Mouse (Mus musculus) kidney, adult 2 months (tissue): ENCODE measurements around the gene Gna13. TPM values are rescaled to one million over a fixed set of nuclear protein-coding genes. Genes with fewer than 3 reads are reported as not detected.
A peak's percentile ranks its signal among the peaks of the same experiment; 100 is the strongest.

Source experiments
- DNase-seq: peaks from one replicate; pipeline ENCODE4 v3.0.0; 2021
- H3K27ac ChIP-seq: fragments of 200-500 bp; 2 replicates; pipeline ENCODE4 v1.5.1; 2012; ENCODE audit warnings: low read depth, low read length, control low read depth, inconsistent platforms; ENCODE audit not compliant: insufficient read depth
- H3K27me3 ChIP-seq: fragments of 200-500 bp; replicated peaks from 2 replicates; pipeline ENCODE4 v1.6.1; 2012; ENCODE audit warnings: mild to moderate bottlenecking, moderate library complexity, low read length, inconsistent platforms; ENCODE audit not compliant: control insufficient read depth, insufficient read depth
- H3K36me3 ChIP-seq: fragments of 200-500 bp; 2 replicates; pipeline ENCODE4 v1.6.1; 2012; ENCODE audit warnings: mild to moderate bottlenecking, moderate library complexity, low read length, inconsistent platforms; ENCODE audit not compliant: control insufficient read depth, insufficient read depth
- H3K4me1 ChIP-seq: fragments of 200-500 bp; 2 replicates; pipeline ENCODE4 v1.6.1; 2011; ENCODE audit warnings: low read length; ENCODE audit not compliant: control insufficient read depth, insufficient read depth
- H3K4me3 ChIP-seq: fragments of 200-500 bp; 2 replicates; pipeline ENCODE4 v1.5.1; 2011; ENCODE audit warnings: mild to moderate bottlenecking, low read depth, low read length, control low read depth; ENCODE audit not compliant: insufficient read depth
- CTCF ChIP-seq: fragments of 200-500 bp; conservative IDR thresholded peaks from 2 replicates; pipeline ENCODE4 v1.5.1; 2011; ENCODE audit warnings: low read depth, mild to moderate bottlenecking, control low read depth, low read length, moderate library complexity, mixed read lengths; ENCODE audit not compliant: insufficient read depth, insufficient read length
- POLR2A ChIP-seq: fragments of 200-500 bp; IDR thresholded peaks from one replicate; pipeline ENCODE4 v1.6.1; 2011; ENCODE audit warnings: low read depth, low read length, control low read depth
- WGBS: fragments of 180-500 bp; shearing (Covaris S2); methylation state at CpG from one replicate; pipeline ENCODE4 v1.1.7; 2018; 5-methylcytosine and 5-hydroxymethylcytosine counted together
- polyA plus RNA-seq: library from polyadenylated mRNA; depleted of rRNA; stranded (reverse); fragments of >200 nt; gene quantifications from 2 replicates; pipeline ENCODE4 v1.2.3, GENCODE M21; 2012

Gna13 gene
- polyA plus RNA-seq, 1 experiment, result 26.6 TPM

GRCm38 (mm10) chr11:109349652-109350316 lies 12.8 kb upstream of the Gna13 start:
- DNase-seq, result peak; percentile 92
- H3K27ac ChIP-seq, result peak overlapping the region; percentile 86

DNA sequence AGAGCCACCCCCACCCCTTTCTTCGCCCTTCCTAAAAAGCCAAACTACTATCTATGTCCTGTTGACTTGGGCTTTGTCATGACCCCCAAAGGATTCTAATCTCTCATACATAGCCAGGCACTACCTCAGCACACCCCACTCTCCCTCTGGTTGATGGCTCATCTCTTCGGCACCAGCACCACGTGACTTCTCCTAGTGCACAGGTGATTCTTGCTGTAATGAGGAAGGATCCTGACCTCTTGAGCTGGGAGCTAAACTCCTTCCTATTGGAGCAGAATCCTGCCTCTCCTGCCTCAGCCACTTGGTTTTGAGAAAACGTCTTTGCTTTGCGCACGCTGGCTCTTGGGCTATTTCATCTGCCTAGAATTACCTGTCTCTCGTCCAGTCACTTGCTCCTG lies 12.3 kb upstream of the Gna13 start:
- Histone ChIP-seq H3K36me3 (no peaks in the 10 kb centered on the region), H3K27me3 (no peaks in the 10 kb centered on the region), H3K4me1 (peaks cover 24% of the 10 kb centered on the region), H3K27ac (peak overlapping the region; percentile 21; the same call in 1 of the 2 replicates), H3K4me3 (no peak overlapping the region)
- DNase-seq, result peak; percentile 75
- 56% methylated on average over 7 of the region's 7 CpGs for WGBS
- TF ChIP-seq CTCF, result no peak
- TF ChIP-seq POLR2A, result no peak

More at GRCm38 (mm10) chr11:109349652-109350316, 12.8 kb upstream of the Gna13 start:
- Histone ChIP-seq H3K36me3 (no peaks in the 10 kb centered on the region), H3K27me3 (no peaks in the 10 kb centered on the region), H3K4me1 (peaks cover 24% of the 10 kb centered on the region), H3K4me3 (no peak overlapping the region)
- WGBS, result 50% methylated on average over 5 of the region's 5 CpGs
- TF ChIP-seq POLR2A (no peak), CTCF (no peak)

- TF ChIP-seq POLR2A (no peak), CTCF (no peak)
- no peak overlapping the region for H3K27ac ChIP-seq
- WGBS, result 71% methylated on average over 3 of the region's 4 CpGs
Measured at GRCm38 (mm10) chr11:109351489-109351888, 11.1 kb upstream of the Gna13 start.

GRCm38 (mm10) chr11:109353391-109354235 lies 9.0 kb upstream of the Gna13 start:
- Histone ChIP-seq H3K27me3 (no peaks in the 10 kb centered on the region), H3K27ac (no peak overlapping the region), H3K4me1 (peaks cover 16% of the 10 kb centered on the region), H3K4me3 (no peak overlapping the region), H3K36me3 (no peaks in the 10 kb centered on the region)
- DNase-seq, result peak; percentile 40
- WGBS, result 49% methylated on average over 12 of the region's 12 CpGs
- TF ChIP-seq CTCF (no peak), POLR2A (no peak)

More at GRCm38 (mm10) chr11:109351489-109351888, 11.1 kb upstream of the Gna13 start:
- Histone ChIP-seq H3K27me3 (no peaks in the 10 kb centered on the region), H3K36me3 (no peaks in the 10 kb centered on the region), H3K4me3 (no peak overlapping the region), H3K4me1 (peaks cover 30% of the 10 kb centered on the region)
- no peak for DNase-seq

- H3K27me3 ChIP-seq, result no peaks in the 10 kb centered on the region
- peaks cover 12% of the 10 kb centered on the region; the same call in 1 of the 2 replicates for H3K4me1 ChIP-seq
- DNase-seq, result no peak
- no peak for TF ChIP-seq CTCF
- no peak for TF ChIP-seq POLR2A
- H3K36me3 ChIP-seq, result no peaks in the 10 kb centered on the region
- 81% methylated on average over 6 of the region's 6 CpGs for WGBS
- no peak overlapping the region for H3K27ac ChIP-seq
- H3K4me3 ChIP-seq, result no peak overlapping the region
Measured at GRCm38 (mm10) chr11:109354236-109354613, 8.4 kb upstream of the Gna13 start.

DNA sequence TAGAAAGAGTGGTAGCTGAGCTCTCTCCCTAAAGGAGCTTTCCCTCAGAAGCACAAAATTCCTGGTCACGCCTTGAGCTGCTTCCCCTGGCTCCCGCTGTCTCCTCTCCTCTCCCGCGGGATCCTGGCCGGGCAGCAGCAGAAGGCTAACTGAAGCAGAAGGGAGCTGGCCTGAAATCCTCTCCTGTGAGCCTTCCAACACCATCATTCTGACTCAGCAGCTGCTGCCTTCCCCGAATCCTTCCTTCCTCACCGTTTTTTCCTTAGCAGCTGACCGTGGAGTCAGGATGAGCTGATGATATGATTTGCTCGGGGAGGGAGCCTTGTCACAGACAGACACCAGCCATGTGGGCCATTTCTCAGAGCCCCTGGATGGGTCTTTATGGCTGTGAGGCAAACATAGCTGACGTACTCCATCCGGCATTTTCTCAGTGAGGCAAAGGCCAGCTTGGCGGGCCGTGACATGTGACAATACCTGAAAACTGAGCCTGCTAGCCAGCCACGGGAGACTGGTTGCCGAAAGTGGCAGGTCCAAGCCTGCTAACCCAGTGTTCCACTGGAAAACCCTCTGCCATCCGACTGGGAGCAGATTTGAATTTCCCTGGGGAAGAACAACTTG lies 6.8 kb upstream of the Gna13 start:
- TF ChIP-seq POLR2A, result no peak
- TF ChIP-seq CTCF, result no peak
- H3K36me3 ChIP-seq, result no peaks in the 10 kb centered on the region
- DNase-seq, result peak; percentile 53
- WGBS, result 42% methylated on average over 16 of the region's 16 CpGs
- no peaks in the 10 kb centered on the region for H3K27me3 ChIP-seq
- H3K4me1 ChIP-seq, result peaks cover 10% of the 10 kb centered on the region; the same call in 1 of the 2 replicates
- H3K27ac ChIP-seq, result 0 out of 2 replicates have a peak overlapping the region, but pooled peaks have one; percentile 3
- H3K4me3 ChIP-seq, result no peak overlapping the region
